Mouse (Mus musculus) lung, embryonic 14.5 days (tissue): ENCODE measurements around the gene Calhm5. TPM values are rescaled to one million over a fixed set of nuclear protein-coding genes. Genes with fewer than 3 reads are reported as not detected.

Experiments
- ATAC-seq: fragments of 200-750 bp; cut with Nextera tagmentation; 2 replicates; pipeline ENCODE4 v1.8.0; 2017; ENCODE audit warnings: mild to moderate bottlenecking, moderate TSS enrichment, moderate library complexity; ENCODE audit not compliant: insufficient read depth
- DNase-seq: peaks from one replicate; pipeline ENCODE4 v3.0.0-alpha.2; 2015
- H3K27ac ChIP-seq: fragments of 300-500 bp; sonication (generic); 2 replicates; pipeline ENCODE4 v1.5.1; 2014; ENCODE audit warnings: low read depth, mild to moderate bottlenecking, moderate library complexity
- H3K27me3 ChIP-seq: fragments of 300-500 bp; sonication (generic); 2 replicates; pipeline ENCODE4 v1.6.1; 2014; ENCODE audit warnings: low read length, control low read depth; ENCODE audit not compliant: insufficient read depth
- H3K36me3 ChIP-seq: fragments of 300-500 bp; sonication (generic); 2 replicates; pipeline ENCODE4 v1.6.1; 2014; ENCODE audit warnings: control low read depth; ENCODE audit not compliant: insufficient read depth
- H3K4me1 ChIP-seq: fragments of 300-500 bp; sonication (generic); 2 replicates; pipeline ENCODE4 v1.6.1; 2014; ENCODE audit warnings: antibody characterized with exemption, control low read depth; ENCODE audit not compliant: insufficient read depth
- H3K4me2 ChIP-seq: fragments of 300-500 bp; sonication (generic); 2 replicates; pipeline ENCODE4 v1.6.1; 2014; ENCODE audit warnings: mild to moderate bottlenecking
- H3K4me3 ChIP-seq: fragments of 300-500 bp; sonication (generic); 2 replicates; pipeline ENCODE4 v1.5.1; 2014; ENCODE audit warnings: low read depth, low read length
- H3K9ac ChIP-seq: fragments of 300-500 bp; sonication (generic); 2 replicates; pipeline ENCODE4 v1.6.1; 2014
- H3K9me3 ChIP-seq: fragments of 300-500 bp; sonication (generic); 2 replicates; pipeline ENCODE4 v1.6.1; 2016; ENCODE audit warnings: low read depth, low read length, control low read depth
- CTCF ChIP-seq: IDR thresholded peaks from 2 replicates; pipeline ENCODE4 v1.5.1; 2016; ENCODE audit warnings: antibody characterized with exemption, low read depth
- WGBS: fragments of 180-500 bp; shearing (Covaris S2); extraction: QIAGEN DNeasy Blood & Tissue Kit; methylation state at CpG from one replicate; pipeline ENCODE4 v1.1.7; 2014; 5-methylcytosine and 5-hydroxymethylcytosine counted together
- polyA plus RNA-seq: library from polyadenylated mRNA; unstranded; fragments of >200 nt; fragmentation: Nextera tagmentation; extraction: Ambion mirVana; gene quantifications from 2 replicates; pipeline ENCODE4 v1.2.1, GENCODE M21; 2014

Calhm5 gene
- polyA plus RNA-seq, 1 experiment from 2014 or later, result 0.96 TPM

DNA sequence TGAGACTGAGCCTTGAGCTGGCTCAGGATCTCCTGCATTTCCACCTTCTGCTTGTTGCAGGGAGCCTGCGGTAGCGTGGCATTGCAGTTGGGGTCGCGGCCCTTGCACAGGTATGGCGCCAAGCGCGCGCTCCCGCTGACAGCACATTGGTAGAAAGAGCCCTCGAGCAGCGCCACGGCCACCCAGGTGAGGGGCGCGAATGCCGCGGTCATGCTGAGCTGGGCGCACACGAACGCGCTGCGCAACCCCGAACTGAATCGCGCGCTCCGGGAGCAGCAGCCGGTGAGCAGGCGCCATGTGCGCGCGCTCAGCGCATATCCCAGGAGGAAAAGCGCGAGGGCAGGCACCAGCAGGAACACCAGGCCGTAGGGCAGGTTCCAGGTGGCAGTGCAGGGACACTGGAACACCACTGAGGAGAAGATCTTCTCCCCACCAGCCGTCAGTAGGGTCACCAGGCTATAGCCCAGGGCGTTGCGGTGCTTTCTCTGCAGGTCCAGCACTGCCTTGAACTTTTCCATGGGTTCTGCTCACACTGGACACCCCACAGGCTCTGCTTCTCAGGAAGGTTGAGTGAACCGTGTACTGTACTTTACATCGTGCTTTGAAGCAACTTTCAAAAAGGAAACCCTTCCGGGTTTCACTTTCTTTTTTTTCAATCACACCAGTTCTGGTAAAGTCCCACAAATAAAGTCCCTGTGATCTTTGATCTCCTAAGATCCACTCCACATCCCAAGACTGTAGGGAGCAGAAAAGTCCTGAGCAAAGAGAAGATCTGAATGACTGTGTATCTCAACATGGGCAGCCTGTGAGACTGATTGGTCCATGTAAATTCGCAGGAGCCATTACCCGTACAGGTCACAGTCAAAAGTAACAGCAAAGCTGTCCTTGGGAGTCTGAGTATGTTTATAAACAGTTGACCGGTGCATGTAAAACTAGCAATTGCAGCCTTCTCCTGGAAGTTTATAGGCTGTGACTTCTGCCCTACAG is 31.4 kb upstream of the Calhm5 start, which contains the start of gene Calhm6:
Calhm6 (minus strand) TSS at position 593 of the 987 bp plus-strand sequence.
- WGBS, result 13% methylated on average over 44 of the region's 44 CpGs
- ATAC-seq, result peak; percentile 76
- Histone ChIP-seq H3K36me3 (no peaks in the 10 kb centered on the region), H3K4me1 (no peaks in the 10 kb centered on the region), H3K9me3 (no peaks in the 10 kb centered on the region), H3K4me3 (peak within 1 kb of the TSS; percentile 47), H3K27ac (no peak within 1 kb of the TSS), H3K27me3 (no peaks in the 10 kb centered on the region), H3K4me2 (peak within 1 kb of the TSS; percentile 82), H3K9ac (peak within 1 kb of the TSS; percentile 55)
- peak; percentile 74 for DNase-seq
- no peak for TF ChIP-seq CTCF

DNA sequence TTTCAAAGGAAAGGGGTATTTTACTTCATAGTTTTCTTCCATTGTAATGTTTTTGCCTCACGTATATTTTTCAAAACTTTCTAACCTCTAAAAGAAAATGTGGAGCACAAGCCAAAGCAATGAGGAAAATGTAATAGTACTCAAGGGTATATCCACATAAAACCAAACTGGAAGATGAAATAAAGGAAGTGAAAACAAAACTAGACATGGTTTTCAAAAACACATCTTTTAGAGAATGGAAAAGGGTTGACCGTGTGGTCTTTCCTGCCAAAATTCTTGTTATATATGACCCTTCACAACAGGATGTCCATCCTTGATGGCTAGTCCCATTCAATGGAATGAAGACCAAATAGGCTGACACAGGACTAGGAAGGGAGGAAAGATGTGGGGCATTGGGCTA is 22.1 kb upstream of the Calhm5 start:
- DNase-seq (no peak), ATAC-seq (no peak)
- Histone ChIP-seq H3K36me3 (no peaks in the 10 kb centered on the region), H3K27ac (no peak overlapping the region), H3K4me1 (no peaks in the 10 kb centered on the region), H3K9ac (no peak overlapping the region), H3K27me3 (no peaks in the 10 kb centered on the region), H3K4me2 (no peak overlapping the region), H3K9me3 (no peaks in the 10 kb centered on the region), H3K4me3 (no peak overlapping the region)
- TF ChIP-seq CTCF, result no peak
- 84% methylated on average over 2 of the region's 2 CpGs for WGBS

DNA sequence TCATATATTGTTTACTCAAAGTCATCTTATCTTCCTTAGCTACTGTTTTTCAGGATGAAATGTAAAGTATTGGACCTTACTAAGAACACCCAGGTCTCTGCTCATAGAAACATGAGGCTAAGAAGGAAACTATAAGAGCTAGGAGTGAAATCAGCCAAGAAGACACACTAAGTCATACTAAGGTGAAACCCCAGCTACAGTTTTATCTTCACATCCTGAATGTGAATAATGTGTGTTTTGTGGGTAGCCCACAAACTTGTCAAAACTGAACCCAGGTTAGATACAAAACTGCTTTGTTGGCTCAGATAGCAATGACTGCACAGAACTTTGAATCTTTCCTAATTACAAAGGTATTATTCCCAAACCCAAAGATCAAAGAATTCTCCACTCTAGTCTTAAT is 21.5 kb upstream of the Calhm5 start:
- H3K9me3 ChIP-seq, result no peaks in the 10 kb centered on the region

DNA sequence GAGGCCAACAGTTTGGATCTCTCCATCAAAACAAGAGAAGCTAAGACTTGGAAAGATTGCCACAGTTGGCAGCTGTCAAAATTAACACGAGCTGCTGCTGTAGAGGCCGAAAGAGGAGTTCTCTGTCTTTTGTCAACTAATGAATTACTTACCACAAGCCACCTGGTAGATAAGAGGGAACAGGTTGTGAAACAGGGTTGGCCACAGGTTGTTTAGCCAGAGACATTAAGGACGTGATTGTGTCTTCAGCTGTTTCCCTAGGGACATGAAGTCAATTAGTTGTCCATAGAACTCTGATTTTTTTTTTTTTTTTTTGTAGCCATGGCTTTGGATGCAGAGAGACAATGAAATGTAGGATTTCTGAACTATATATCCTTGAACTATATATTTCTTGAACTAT is 20.8 kb upstream of the Calhm5 start:
- 29% methylated on average over 3 of the region's 3 CpGs for WGBS
- Histone ChIP-seq H3K36me3 (no peaks in the 10 kb centered on the region), H3K9ac (no peak overlapping the region), H3K4me1 (no peaks in the 10 kb centered on the region), H3K4me2 (no peak overlapping the region), H3K9me3 (no peaks in the 10 kb centered on the region), H3K27me3 (no peaks in the 10 kb centered on the region), H3K27ac (no peak overlapping the region), H3K4me3 (no peak overlapping the region)
- DNase-seq, result no peak
- TF ChIP-seq CTCF, result no peak
- no peak for ATAC-seq

More for the DNA sequence above, 21.5 kb upstream of the Calhm5 start:
- Histone ChIP-seq H3K4me2 (no peak overlapping the region), H3K36me3 (no peaks in the 10 kb centered on the region), H3K9ac (no peak overlapping the region), H3K4me1 (no peaks in the 10 kb centered on the region), H3K27me3 (no peaks in the 10 kb centered on the region), H3K27ac (no peak overlapping the region), H3K4me3 (no peak overlapping the region)
- DNase-seq (no peak), ATAC-seq (no peak)
- no peak for TF ChIP-seq CTCF

DNA sequence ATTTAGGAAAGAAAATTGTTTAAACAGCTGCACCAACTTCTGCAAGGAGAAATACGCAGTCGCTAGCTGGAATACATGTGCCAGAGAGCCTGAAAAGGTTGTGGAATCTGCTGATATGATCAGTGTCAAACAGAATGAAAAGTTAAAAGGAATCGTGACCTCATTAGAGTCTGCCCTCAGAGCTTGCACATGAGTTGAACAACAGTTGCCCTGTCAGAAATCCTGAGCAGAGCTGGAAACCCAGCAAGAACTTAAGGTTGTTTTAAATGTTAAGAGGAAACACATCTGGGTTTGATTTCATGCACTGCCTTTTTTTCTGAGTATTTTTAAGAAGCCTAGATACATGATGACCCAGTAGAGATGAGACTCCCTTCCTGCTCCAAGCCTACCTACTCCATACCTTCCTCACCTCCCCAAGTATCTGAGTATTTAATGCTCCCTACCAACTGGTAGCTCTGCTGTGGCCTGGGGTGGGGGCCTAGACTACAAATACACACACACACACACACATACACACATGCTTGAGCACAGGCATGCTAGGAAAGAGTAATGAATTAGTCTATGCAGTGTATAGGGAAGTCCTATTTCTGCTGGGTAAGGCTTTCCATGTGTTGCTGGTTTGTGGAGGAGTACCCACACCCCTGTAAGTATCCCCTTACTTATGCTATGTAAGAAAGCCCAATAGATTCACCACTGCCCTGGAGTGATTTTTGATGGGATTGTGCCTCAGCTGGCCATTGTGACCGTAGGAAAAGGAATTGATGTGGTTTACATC is 15.8 kb upstream of the Calhm5 start:
- no peak for DNase-seq
- Histone ChIP-seq H3K4me3 (no peak overlapping the region), H3K4me1 (no peaks in the 10 kb centered on the region), H3K27ac (no peak overlapping the region), H3K9me3 (no peaks in the 10 kb centered on the region), H3K9ac (no peak overlapping the region), H3K4me2 (no peak overlapping the region), H3K36me3 (no peaks in the 10 kb centered on the region), H3K27me3 (no peaks in the 10 kb centered on the region)
- WGBS, result 54% methylated on average over 4 of the region's 4 CpGs
- no peak for TF ChIP-seq CTCF
- no peak for ATAC-seq

DNA sequence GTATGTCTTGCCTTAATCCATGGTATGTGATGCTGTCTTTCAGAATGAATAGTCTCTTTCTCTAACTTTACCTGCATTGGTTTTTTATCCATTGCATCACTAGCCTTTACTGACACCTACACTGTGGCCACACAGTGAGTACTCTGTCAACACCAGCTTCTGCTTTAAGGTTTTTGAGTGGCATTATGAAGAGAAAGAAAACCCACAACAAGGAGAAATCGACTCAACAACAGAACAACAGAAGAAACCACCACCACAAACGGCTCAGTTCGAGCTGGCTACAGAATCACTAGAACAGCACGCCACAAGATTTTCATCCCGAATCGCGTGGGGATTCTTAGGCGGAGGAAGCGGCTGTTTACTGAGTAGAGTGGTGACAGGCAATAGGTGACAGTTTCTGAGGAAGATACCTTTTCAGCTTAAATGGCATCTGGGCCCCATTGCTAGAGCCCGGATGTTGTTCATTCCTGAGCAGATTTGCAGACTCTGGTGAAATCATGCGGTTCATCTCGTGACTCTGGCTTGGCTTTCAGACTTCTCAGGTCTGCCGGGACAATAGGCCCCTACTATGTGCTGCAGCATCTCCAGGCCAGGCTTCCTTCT is 14.6 kb upstream of the Calhm5 start:
- DNase-seq, result no peak
- no peak overlapping the region for H3K4me3 ChIP-seq
- 71% methylated on average over 13 of the region's 13 CpGs for WGBS
- no peaks in the 10 kb centered on the region for H3K27me3 ChIP-seq
- no peak overlapping the region for H3K9ac ChIP-seq
- ATAC-seq, result no peak
- no peak overlapping the region for H3K27ac ChIP-seq
- no peak overlapping the region for H3K4me2 ChIP-seq
- H3K36me3 ChIP-seq, result no peaks in the 10 kb centered on the region
- no peaks in the 10 kb centered on the region for H3K4me1 ChIP-seq
- H3K9me3 ChIP-seq, result no peaks in the 10 kb centered on the region
- no peak for TF ChIP-seq CTCF
